Mouse (Mus musculus) brain, embryonic 14.5 days (tissue): ENCODE results near the gene Slc25a42.

Experiments
- CTCF ChIP-seq: fragments of 200-500 bp; IDR thresholded peaks from 2 replicates; pipeline ENCODE4 v1.5.1; 2012; ENCODE audit warnings: inconsistent platforms, mild to moderate bottlenecking, moderate library complexity, borderline replicate concordance; ENCODE audit not compliant: insufficient read depth, insufficient read length; ENCODE audit errors: extremely low read depth
- POLR2A ChIP-seq: fragments of 200-500 bp; IDR thresholded peaks from 2 replicates; pipeline ENCODE4 v1.6.1; 2012; ENCODE audit warnings: mild to moderate bottlenecking, inconsistent platforms, borderline replicate concordance; ENCODE audit not compliant: poor library complexity, insufficient read depth, insufficient read length, severe bottlenecking; ENCODE audit errors: extremely low read depth

DNA sequence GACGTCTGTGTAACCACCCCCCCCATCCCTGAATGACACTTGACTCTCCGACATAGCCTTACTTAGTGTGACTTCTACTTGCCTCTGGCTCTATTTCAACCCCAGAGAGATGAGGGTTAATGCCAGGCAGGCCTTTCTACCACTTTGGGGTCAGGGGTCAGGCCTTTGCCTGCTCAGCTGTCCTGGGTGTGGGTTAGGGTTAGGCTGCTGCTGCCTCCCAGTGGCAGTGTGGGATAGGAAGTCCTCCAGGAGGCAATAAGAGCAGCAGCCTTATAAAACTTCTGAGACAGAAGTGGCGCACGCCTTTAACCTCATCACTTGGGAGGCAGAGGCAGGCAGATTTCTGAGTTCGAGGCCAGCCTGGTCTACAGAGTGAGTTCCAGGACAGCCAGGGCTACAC is 28.5 kb upstream of the Slc25a42 start:
- no peak for TF ChIP-seq POLR2A
- 0 out of 2 replicates have a peak, but pooled peaks have one; percentile 2 for TF ChIP-seq CTCF
